Mouse (Mus musculus): Measurements from ENCODE around the gene Furin. TPM values are rescaled to one million over a fixed set of nuclear protein-coding genes. Genes with fewer than 3 reads are reported as not detected.
"Not testable (repeated sequence)": the region's sequence is repeated elsewhere in the genome, so short reads cannot be mapped to it uniquely, and the experiment has no call there.

Gene Furin
- polyA plus RNA-seq, 1 experiment from 2014 or later: 4.9 TPM

- Histone ChIP-seq H3K4me1 (peaks cover 31% of the 10 kb centered on the region), H3K9ac (replicated peaks) (no peak overlapping the region), H3K27ac (replicated peaks) (no peak overlapping the region), H3K27me3 (no peaks in the 10 kb centered on the region), H3K4me2 (replicated peaks) (no peak overlapping the region), H3K9me3 (no peaks in the 10 kb centered on the region), H3K36me3 (peaks cover 36% of the 10 kb centered on the region), H3K4me3 (no peak overlapping the region)
- ATAC-seq (replicated peaks): no peak
- 88% methylated on average over 9 of the region's 9 CpGs for WGBS
Observed at GRCm38 (mm10) chr7:80397986-80398385, 7.2 kb downstream of the Furin start.

GRCm38 (mm10) chr7:80396427-80396826, 8.8 kb downstream of the Furin start:
- not testable (repeated sequence) for H3K27ac ChIP-seq (replicated peaks); ATAC-seq (replicated peaks); H3K9me3 ChIP-seq; H3K4me3 ChIP-seq; H3K4me2 ChIP-seq (replicated peaks); H3K27me3 ChIP-seq; H3K9ac ChIP-seq (replicated peaks)
- 93% methylated on average over 4 of the region's 4 CpGs for WGBS
- Histone ChIP-seq H3K36me3 (peaks cover 52% of the 10 kb centered on the region), H3K4me1 (peaks cover 25% of the 10 kb centered on the region)

GRCm38 (mm10) chr7:80394600-80394999, 10.6 kb downstream of the Furin start:
- no peaks in the 10 kb centered on the region for H3K27me3 ChIP-seq
- H3K36me3 ChIP-seq: peaks cover 68% of the 10 kb centered on the region
- H3K4me1 ChIP-seq: peaks cover 6% of the 10 kb centered on the region; the same call in 1 of the 2 replicates
- no peak overlapping the region for H3K27ac ChIP-seq (replicated peaks)
- H3K9ac ChIP-seq (replicated peaks): no peak overlapping the region
- 95% methylated on average over 4 of the region's 4 CpGs for WGBS
- H3K9me3 ChIP-seq: no peaks in the 10 kb centered on the region
- no peak overlapping the region for H3K4me3 ChIP-seq
- H3K4me2 ChIP-seq (replicated peaks): no peak overlapping the region
- no peak for ATAC-seq (replicated peaks)

GRCm38 (mm10) chr7:80392119-80392518, 13.1 kb downstream of the Furin start:
- Histone ChIP-seq H3K36me3 (peaks cover 64% of the 10 kb centered on the region), H3K27me3 (peaks cover 12% of the 10 kb centered on the region), H3K9me3 (no peaks in the 10 kb centered on the region), H3K4me3 (no peak overlapping the region), H3K4me1 (peaks cover 9% of the 10 kb centered on the region; the same call in 1 of the 2 replicates), H3K9ac (replicated peaks) (no peak overlapping the region), H3K4me2 (replicated peaks) (no peak overlapping the region), H3K27ac (replicated peaks) (no peak overlapping the region)
- WGBS: 95% methylated on average over 15 of the region's 15 CpGs
- no peak for ATAC-seq (replicated peaks)

- Histone ChIP-seq H3K4me1 (peaks cover 14% of the 10 kb centered on the region; the same call in 1 of the 2 replicates), H3K9ac (replicated peaks) (0 out of 2 replicates have a peak within 1 kb of the TSS, but pooled peaks have one; percentile 19), H3K27me3 (peaks cover 20% of the 10 kb centered on the region), H3K27ac (replicated peaks) (no peak within 1 kb of the TSS; the same call in 1 of the 2 replicates), H3K4me3 (0 out of 2 replicates have a peak within 1 kb of the TSS, but pooled peaks have one; percentile 10), H3K36me3 (peaks cover 31% of the 10 kb centered on the region), H3K4me2 (replicated peaks) (no peak within 1 kb of the TSS; the same call in 1 of the 2 replicates), H3K9me3 (no peaks in the 10 kb centered on the region)
- WGBS: 12% methylated on average over 33 of the region's 33 CpGs
- no peak; the same call in 1 of the 2 replicates for ATAC-seq (replicated peaks)
Observed at GRCm38 (mm10) chr7:80387633-80388543, 17.3 kb downstream of the Furin start, which contains the start of gene Fes. Fes (minus strand) TSS chr7:80387946.

GRCm38 (mm10) chr7:80387033-80387632, 18.1 kb downstream of the Furin start:
- WGBS: 29% methylated on average over 17 of the region's 17 CpGs
- H3K27me3 ChIP-seq: peaks cover 20% of the 10 kb centered on the region
- no peak overlapping the region; the same call in 1 of the 2 replicates for H3K4me2 ChIP-seq (replicated peaks)
- H3K27ac ChIP-seq (replicated peaks): no peak overlapping the region
- no peak for ATAC-seq (replicated peaks)
- no peak overlapping the region for H3K9ac ChIP-seq (replicated peaks)
- H3K36me3 ChIP-seq: peaks cover 23% of the 10 kb centered on the region
- H3K4me1 ChIP-seq: peaks cover 14% of the 10 kb centered on the region; the same call in 1 of the 2 replicates
- no peak overlapping the region for H3K4me3 ChIP-seq
- H3K9me3 ChIP-seq: no peaks in the 10 kb centered on the region

- no peaks in the 10 kb centered on the region for H3K9me3 ChIP-seq
- H3K27ac ChIP-seq (replicated peaks): no peak overlapping the region
- ATAC-seq (replicated peaks): peak; percentile 73
- H3K27me3 ChIP-seq: peaks cover 20% of the 10 kb centered on the region
- 36% methylated on average over 18 of the region's 18 CpGs for WGBS
- H3K9ac ChIP-seq (replicated peaks): no peak overlapping the region
- H3K4me3 ChIP-seq: no peak overlapping the region
- H3K36me3 ChIP-seq: peaks cover 16% of the 10 kb centered on the region
- no peak overlapping the region for H3K4me2 ChIP-seq (replicated peaks)
- peaks cover 14% of the 10 kb centered on the region; the same call in 1 of the 2 replicates for H3K4me1 ChIP-seq
Observed at GRCm38 (mm10) chr7:80386235-80386930, 18.9 kb downstream of the Furin start.

GRCm38 (mm10) chr7:80382919-80383318, 22.3 kb downstream of the Furin start:
- WGBS: 70% methylated on average over 11 of the region's 11 CpGs

GRCm38 (mm10) chr7:80379531-80379930, 25.7 kb downstream of the Furin start:
- WGBS: 65% methylated on average over 13 of the region's 13 CpGs
- H3K36me3 ChIP-seq: no peaks in the 10 kb centered on the region
- no peaks in the 10 kb centered on the region for H3K4me1 ChIP-seq
- ATAC-seq (replicated peaks): no peak
- H3K9me3 ChIP-seq: no peaks in the 10 kb centered on the region
- H3K9ac ChIP-seq (replicated peaks): no peak overlapping the region
- H3K4me2 ChIP-seq (replicated peaks): no peak overlapping the region
- no peak overlapping the region for H3K27ac ChIP-seq (replicated peaks)
- no peaks in the 10 kb centered on the region for H3K27me3 ChIP-seq
- H3K4me3 ChIP-seq: no peak overlapping the region

More at GRCm38 (mm10) chr7:80382919-80383318, 22.3 kb downstream of the Furin start:
- Histone ChIP-seq H3K4me2 (replicated peaks) (no peak overlapping the region), H3K4me3 (no peak overlapping the region), H3K36me3 (no peaks in the 10 kb centered on the region), H3K27ac (replicated peaks) (no peak overlapping the region), H3K27me3 (peaks cover 16% of the 10 kb centered on the region), H3K4me1 (peaks cover 11% of the 10 kb centered on the region; the same call in 1 of the 2 replicates), H3K9ac (replicated peaks) (no peak overlapping the region), H3K9me3 (no peaks in the 10 kb centered on the region)
- ATAC-seq (replicated peaks): no peak

- no peaks in the 10 kb centered on the region for H3K4me1 ChIP-seq
- WGBS: 38% methylated on average over 6 of the region's 6 CpGs
- no peak overlapping the region for H3K27ac ChIP-seq (replicated peaks)
- no peak overlapping the region for H3K9ac ChIP-seq (replicated peaks)
- no peaks in the 10 kb centered on the region for H3K9me3 ChIP-seq
- no peak for ATAC-seq (replicated peaks)
- no peaks in the 10 kb centered on the region for H3K27me3 ChIP-seq
- no peak overlapping the region for H3K4me3 ChIP-seq
- H3K4me2 ChIP-seq (replicated peaks): no peak overlapping the region
- no peaks in the 10 kb centered on the region for H3K36me3 ChIP-seq
Observed at GRCm38 (mm10) chr7:80377471-80377870, 27.8 kb downstream of the Furin start.

GRCm38 (mm10) chr7:80376192-80376591, 29.0 kb downstream of the Furin start:
- ATAC-seq (replicated peaks): no peak
- 74% methylated on average over 10 of the region's 10 CpGs for WGBS
- Histone ChIP-seq H3K4me3 (no peak overlapping the region), H3K9me3 (no peaks in the 10 kb centered on the region), H3K27ac (replicated peaks) (no peak overlapping the region), H3K4me1 (no peaks in the 10 kb centered on the region), H3K36me3 (no peaks in the 10 kb centered on the region), H3K4me2 (replicated peaks) (no peak overlapping the region), H3K27me3 (no peaks in the 10 kb centered on the region), H3K9ac (replicated peaks) (no peak overlapping the region)

All from forebrain, embryonic 15.5 days (tissue).